Mouse (Mus musculus): ENCODE data around the gene Ace3.

DNA sequence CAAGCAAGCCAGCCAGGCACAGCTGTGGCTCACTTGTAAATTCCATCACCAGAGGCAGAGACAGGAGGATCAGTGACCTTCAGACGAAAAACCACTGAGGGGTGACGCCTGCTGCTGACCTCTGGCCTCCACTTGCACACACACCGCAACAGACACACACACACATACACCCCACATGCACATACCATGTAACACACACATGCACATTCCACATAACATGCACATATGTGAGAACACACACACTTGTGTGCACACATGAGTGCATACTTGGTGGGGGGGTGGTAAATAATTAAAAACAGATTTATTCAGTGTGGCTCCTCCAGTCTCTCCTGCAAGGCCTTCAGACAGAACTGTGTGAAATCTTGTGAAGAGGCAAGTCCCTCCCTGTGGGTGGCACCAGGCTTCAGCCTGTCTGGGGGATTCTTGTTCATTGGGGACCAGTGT, 42.9 kb upstream of the Ace3 start:
- no peak for TF ChIP-seq CTCF (conservative IDR thresholded peaks at IDR 0.05; ENCODE audit: low read length)
- TF ChIP-seq POU5F1 (IDR thresholded peaks at IDR 0.05; ENCODE audit: borderline replicate concordance, low read length), result no peak
- no peak for TF ChIP-seq NANOG (IDR thresholded peaks at IDR 0.05; ENCODE audit: borderline replicate concordance, low read length)
